Mouse (Mus musculus): ENCODE measurements around the gene Gm21304. TPM values are rescaled to one million over a fixed set of nuclear protein-coding genes. Genes with fewer than 3 reads are reported as not detected.

Gene Gm21304
- polyA plus RNA-seq, 1 experiment from 2014 or later, result not detected

Other genes with a start within 250 kb of the Gm21304 start
- not detected in 2 replicates for gene Gm21293, start 25.5 kb upstream of the Gm21304 start, polyA plus RNA-seq (2015; fragmentation: Nextera tagmentation; extraction: Ambion mirVana)
- not detected in 2 replicates for gene Gm6763, start 17.0 kb upstream of the Gm21304 start, polyA plus RNA-seq (2015; fragmentation: Nextera tagmentation; extraction: Ambion mirVana)
- gene Gm8764, start 8.5 kb upstream of the Gm21304 start, polyA plus RNA-seq (2015; fragmentation: Nextera tagmentation; extraction: Ambion mirVana), result not detected in 2 replicates
- not detected in 2 replicates for gene Gm21312, start 8.5 kb downstream of the Gm21304 start, polyA plus RNA-seq (2015; fragmentation: Nextera tagmentation; extraction: Ambion mirVana)
- not detected in 2 replicates for gene Gm20765, start 17.0 kb downstream of the Gm21304 start, polyA plus RNA-seq (2015; fragmentation: Nextera tagmentation; extraction: Ambion mirVana)
- not detected in 2 replicates for gene Gm4340, start 25.5 kb downstream of the Gm21304 start, polyA plus RNA-seq (2015; fragmentation: Nextera tagmentation; extraction: Ambion mirVana)

Measured in embryonic facial prominence, embryonic 13.5 days (tissue).